Mouse (Mus musculus) forebrain, postnatal 0 days (tissue): ENCODE measurements around the gene Khdrbs1. TPM values are rescaled to one million over a fixed set of nuclear protein-coding genes. Genes with fewer than 3 reads are reported as not detected.

Experiments used
- ATAC-seq: fragments of 200-750 bp; cut with Nextera tagmentation; 2 replicates; pipeline ENCODE4 v1.8.0; 2017; ENCODE audit warnings: mild to moderate bottlenecking, moderate library complexity
- DNase-seq: peaks from one replicate; pipeline ENCODE4 v3.0.0-alpha.2; 2015
- H3K27ac ChIP-seq: fragments of 300-500 bp; sonication (generic); 2 replicates; pipeline ENCODE4 v1.5.1; 2014; ENCODE audit warnings: low read depth, mild to moderate bottlenecking, antibody characterized with exemption, low read length, moderate library complexity, mixed read lengths
- H3K27me3 ChIP-seq: fragments of 300-500 bp; sonication (generic); 2 replicates; pipeline ENCODE4 v1.6.1; 2014; ENCODE audit warnings: mild to moderate bottlenecking, low read length, mixed read lengths; ENCODE audit not compliant: insufficient read depth
- H3K36me3 ChIP-seq: fragments of 300-500 bp; sonication (generic); 2 replicates; pipeline ENCODE4 v1.6.1; 2014; ENCODE audit warnings: mild to moderate bottlenecking, moderate library complexity; ENCODE audit not compliant: insufficient read depth
- H3K4me1 ChIP-seq: fragments of 300-500 bp; sonication (generic); 2 replicates; pipeline ENCODE4 v1.6.1; 2014; ENCODE audit warnings: antibody characterized with exemption; ENCODE audit not compliant: insufficient read depth
- H3K4me2 ChIP-seq: fragments of 300-500 bp; sonication (generic); 2 replicates; pipeline ENCODE4 v1.6.1; 2014; ENCODE audit warnings: low read depth, mild to moderate bottlenecking, moderate library complexity
- H3K4me3 ChIP-seq: fragments of 300-500 bp; sonication (generic); 2 replicates; pipeline ENCODE4 v1.5.1; 2014; ENCODE audit warnings: low read depth, low read length, mixed read lengths
- H3K9ac ChIP-seq: fragments of 300-500 bp; sonication (generic); 2 replicates; pipeline ENCODE4 v1.6.1; 2014; ENCODE audit warnings: mild to moderate bottlenecking
- H3K9me3 ChIP-seq: fragments of 300-500 bp; sonication (generic); 2 replicates; pipeline ENCODE4 v1.6.1; 2016; ENCODE audit warnings: low read length
- CTCF ChIP-seq: sonication (generic); IDR thresholded peaks from 2 replicates; pipeline ENCODE4 v1.5.1; 2016; ENCODE audit warnings: antibody characterized with exemption, control low read depth, low read depth
- WGBS: fragments of 180-500 bp; shearing (Covaris S2); extraction: QIAGEN DNeasy Blood & Tissue Kit; methylation state at CpG from one replicate; pipeline ENCODE4 v1.1.7; 2014; 5-methylcytosine and 5-hydroxymethylcytosine counted together
- polyA plus RNA-seq: library from polyadenylated mRNA; unstranded; fragments of >200 nt; fragmentation: Nextera tagmentation; extraction: Ambion mirVana; gene quantifications from 2 replicates; pipeline ENCODE4 v1.2.1, GENCODE M21; 2015
- total RNA-seq: library from RNA; depleted of rRNA; stranded (reverse); fragments of >200 nt; gene quantifications from 2 replicates; pipeline ENCODE4 v1.2.3, GENCODE M21; 2014; rRNA removed

The Khdrbs1 gene
- total RNA-seq = 108 and 128 TPM in 2 replicates
- polyA plus RNA-seq = 90.5 and 105 TPM in 2 replicates

DNA sequence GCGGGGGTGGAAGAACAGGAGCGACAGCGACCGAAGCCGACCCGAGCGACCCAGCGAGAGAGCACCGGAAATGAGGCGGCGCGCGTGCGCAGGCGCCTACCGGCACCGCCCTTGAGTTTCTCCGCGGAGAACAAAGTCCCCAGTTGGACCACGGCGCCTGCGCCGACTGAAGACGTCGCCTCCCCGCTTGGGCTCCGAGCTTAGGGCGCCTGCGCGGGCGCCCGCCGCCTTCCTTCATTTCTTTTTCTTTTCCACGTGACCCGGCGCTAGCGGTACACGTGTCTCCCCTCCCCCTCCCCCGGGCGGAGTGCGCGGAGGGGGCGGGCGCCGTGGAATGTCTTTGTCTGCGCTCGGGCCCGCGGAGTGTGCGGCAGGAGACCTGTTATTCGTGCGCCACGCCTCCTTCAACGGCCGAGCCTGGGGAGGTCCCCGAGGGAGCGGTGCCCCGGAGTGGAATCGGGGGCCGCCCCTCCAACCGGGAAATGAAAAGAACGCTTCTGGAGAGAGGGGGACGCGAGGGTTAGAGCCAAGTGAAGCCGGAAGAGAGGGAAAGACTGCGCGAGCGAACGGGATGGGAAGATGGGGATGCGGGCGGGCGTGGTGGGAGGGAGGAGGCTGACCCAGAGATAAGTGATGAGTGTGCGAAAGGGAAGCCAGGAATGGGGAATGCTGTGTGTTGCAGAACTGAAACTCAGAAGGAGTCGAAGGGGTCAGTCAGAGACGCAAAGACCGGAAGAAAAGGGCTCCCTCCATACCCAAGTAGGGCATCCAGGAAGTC lies at the start of gene Khdrbs1:
Khdrbs1 (minus strand) TSS at position 72 of the 778 bp plus-strand sequence.
- peak within 1 kb of the TSS; percentile 88 for H3K9ac ChIP-seq
- ATAC-seq (peak; percentile 96), DNase-seq (peak; percentile 100)
- TF ChIP-seq CTCF = no peak
- H3K27me3 ChIP-seq = no peaks in the 10 kb centered on the region
- peak within 1 kb of the TSS; percentile 100 for H3K27ac ChIP-seq
- H3K36me3 ChIP-seq = no peaks in the 10 kb centered on the region
- H3K4me3 ChIP-seq = peak within 1 kb of the TSS; percentile 79
- H3K4me1 ChIP-seq = peaks cover 11% of the 10 kb centered on the region
- no peaks in the 10 kb centered on the region for H3K9me3 ChIP-seq
- WGBS = under 1% methylated on average over 71 of the region's 76 CpGs
- H3K4me2 ChIP-seq = peak within 1 kb of the TSS; percentile 71

DNA sequence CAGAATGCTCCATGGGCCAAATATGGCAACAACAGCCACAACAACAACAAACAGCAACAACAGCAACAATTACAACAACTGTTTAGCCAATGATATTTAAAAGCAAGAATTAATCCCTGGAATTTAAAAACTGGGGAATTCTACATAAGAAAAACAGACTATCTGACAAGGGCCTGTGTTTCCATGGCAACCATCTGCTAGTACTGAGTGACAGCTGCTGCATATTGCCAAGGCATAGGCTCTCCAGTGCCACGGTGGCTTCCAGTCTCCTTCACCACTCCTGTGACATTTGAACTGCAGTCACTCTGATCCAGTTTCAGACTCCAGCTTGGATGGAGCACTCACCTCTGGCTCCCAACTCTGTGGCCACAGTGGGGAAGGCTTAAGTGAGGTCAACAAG lies 49.3 kb upstream of the Khdrbs1 start:
- H3K9ac ChIP-seq = no peak overlapping the region

DNA sequence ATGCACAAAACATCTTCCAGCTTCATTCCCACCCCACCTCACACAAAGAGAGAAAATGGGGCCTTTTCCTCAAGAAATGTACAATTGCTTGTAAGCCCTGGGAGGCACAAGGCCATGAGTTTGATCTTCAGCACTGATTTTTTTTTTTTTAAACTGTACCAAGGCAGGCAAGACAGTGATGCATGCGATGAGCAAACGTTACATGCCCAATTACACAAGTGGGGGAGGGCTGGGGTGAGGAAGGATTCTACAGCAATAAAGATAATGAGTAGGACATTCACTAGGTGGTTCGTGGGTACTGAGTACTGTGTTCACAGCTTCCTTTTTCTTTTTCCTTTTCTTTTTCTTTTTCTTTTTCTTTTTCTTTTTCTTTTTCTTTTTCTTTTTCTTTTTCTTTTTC lies 48.4 kb upstream of the Khdrbs1 start:
- TF ChIP-seq CTCF = no peak
- WGBS = 67% methylated on average over 3 of the region's 3 CpGs

More for the DNA sequence above, 49.3 kb upstream of the Khdrbs1 start:
- no peaks in the 10 kb centered on the region for H3K9me3 ChIP-seq
- WGBS = 19% methylated on average over 1 of the region's 1 CpGs
- peak overlapping the region; percentile 68 for H3K27ac ChIP-seq
- ATAC-seq (peak; percentile 73), DNase-seq (peak; percentile 83)
- H3K4me1 ChIP-seq = peaks cover 20% of the 10 kb centered on the region
- TF ChIP-seq CTCF = no peak
- H3K4me2 ChIP-seq = no peak overlapping the region
- no peaks in the 10 kb centered on the region for H3K36me3 ChIP-seq
- H3K4me3 ChIP-seq = no peak overlapping the region
- H3K27me3 ChIP-seq = no peaks in the 10 kb centered on the region

DNA sequence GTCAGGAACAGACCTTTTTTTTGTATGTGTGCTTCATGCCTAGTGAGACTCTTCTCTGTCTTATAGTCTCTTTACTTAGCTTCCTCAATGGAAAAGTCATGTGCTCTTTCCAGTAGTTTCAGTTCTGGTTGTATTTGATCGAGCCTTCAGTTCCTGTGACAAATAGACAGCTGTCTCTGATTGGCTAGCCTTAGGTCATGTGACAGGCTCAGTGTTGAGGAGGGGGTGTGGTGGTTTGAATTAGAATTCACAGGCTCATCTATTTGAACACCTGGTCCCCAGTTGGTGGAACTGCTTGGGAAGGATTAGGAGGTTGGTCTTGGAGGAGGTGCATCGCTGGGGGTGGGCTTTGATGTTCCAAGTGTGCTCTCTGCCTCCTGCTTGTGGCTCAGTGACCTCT lies 47.5 kb upstream of the Khdrbs1 start:
- Histone ChIP-seq H3K4me2 (no peak overlapping the region), H3K27ac (no peak overlapping the region), H3K4me1 (peaks cover 10% of the 10 kb centered on the region), H3K4me3 (no peak overlapping the region), H3K9ac (no peak overlapping the region), H3K27me3 (no peaks in the 10 kb centered on the region), H3K9me3 (no peaks in the 10 kb centered on the region), H3K36me3 (no peaks in the 10 kb centered on the region)
- TF ChIP-seq CTCF = no peak
- 93% methylated on average over 2 of the region's 2 CpGs for WGBS
- DNase-seq (no peak), ATAC-seq (no peak)

More for the DNA sequence above, 48.4 kb upstream of the Khdrbs1 start:
- H3K27me3 ChIP-seq = no peaks in the 10 kb centered on the region
- no peak overlapping the region for H3K4me2 ChIP-seq
- no peak overlapping the region for H3K27ac ChIP-seq
- DNase-seq (no peak), ATAC-seq (no peak)
- peaks cover 18% of the 10 kb centered on the region for H3K4me1 ChIP-seq
- H3K9me3 ChIP-seq = no peaks in the 10 kb centered on the region
- H3K36me3 ChIP-seq = no peaks in the 10 kb centered on the region
- H3K4me3 ChIP-seq = no peak overlapping the region
- no peak overlapping the region for H3K9ac ChIP-seq

DNA sequence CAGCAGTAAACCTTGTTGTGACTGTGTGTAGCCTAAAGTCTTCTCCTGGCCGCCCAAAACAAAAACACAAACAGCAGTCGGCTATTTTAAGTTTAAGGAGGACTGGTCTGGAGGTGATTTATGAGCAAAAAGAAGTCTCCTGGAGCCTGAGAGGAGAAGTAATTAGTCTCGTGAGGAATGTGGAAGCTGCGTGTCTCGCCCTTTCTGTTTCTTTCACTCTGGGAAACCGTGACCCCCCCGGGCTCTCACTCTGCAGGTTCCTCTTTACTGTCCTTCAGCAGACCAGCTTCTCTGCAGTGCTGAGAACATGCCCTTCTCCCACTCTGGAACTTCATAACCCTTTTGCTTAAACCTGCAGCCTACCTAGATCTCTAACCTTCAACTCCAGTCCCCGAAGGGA lies 46.6 kb upstream of the Khdrbs1 start:
- Histone ChIP-seq H3K9ac (no peak overlapping the region), H3K4me2 (no peak overlapping the region), H3K9me3 (no peaks in the 10 kb centered on the region), H3K36me3 (no peaks in the 10 kb centered on the region), H3K4me1 (peaks cover 10% of the 10 kb centered on the region), H3K4me3 (no peak overlapping the region), H3K27ac (no peak overlapping the region), H3K27me3 (no peaks in the 10 kb centered on the region)
- TF ChIP-seq CTCF = no peak
- DNase-seq (no peak), ATAC-seq (no peak)
- 76% methylated on average over 8 of the region's 8 CpGs for WGBS

DNA sequence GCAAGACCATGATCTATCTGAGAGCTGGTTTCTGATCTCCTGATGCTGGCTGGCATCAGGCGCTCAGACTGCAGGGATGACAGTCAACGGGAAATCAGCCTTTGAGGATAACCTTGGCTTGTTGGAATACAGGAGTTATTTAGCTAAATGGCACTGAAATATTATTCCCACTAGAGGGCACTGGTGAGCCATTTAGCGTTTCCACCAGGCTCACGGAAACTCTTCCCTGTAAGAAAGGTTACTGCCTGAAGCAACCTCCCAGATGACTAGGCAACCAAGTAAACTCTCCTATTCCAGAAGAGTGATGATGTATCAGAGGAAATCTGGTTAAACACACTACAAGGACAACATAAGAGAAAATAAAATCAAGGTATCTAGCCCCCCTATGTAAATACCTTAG lies 43.1 kb upstream of the Khdrbs1 start:
- H3K27me3 ChIP-seq = no peaks in the 10 kb centered on the region
- DNase-seq = peak; percentile 93
- peak; percentile 64; the same call in 1 of the 2 replicates for ATAC-seq
- TF ChIP-seq CTCF = peak; percentile 92
- H3K36me3 ChIP-seq = no peaks in the 10 kb centered on the region
- 2% methylated on average over 4 of the region's 4 CpGs for WGBS
- no peak overlapping the region for H3K27ac ChIP-seq
- H3K4me3 ChIP-seq = no peak overlapping the region
- H3K9ac ChIP-seq = no peak overlapping the region
- peaks cover 9% of the 10 kb centered on the region for H3K4me1 ChIP-seq
- no peak overlapping the region for H3K4me2 ChIP-seq
- no peaks in the 10 kb centered on the region for H3K9me3 ChIP-seq

DNA sequence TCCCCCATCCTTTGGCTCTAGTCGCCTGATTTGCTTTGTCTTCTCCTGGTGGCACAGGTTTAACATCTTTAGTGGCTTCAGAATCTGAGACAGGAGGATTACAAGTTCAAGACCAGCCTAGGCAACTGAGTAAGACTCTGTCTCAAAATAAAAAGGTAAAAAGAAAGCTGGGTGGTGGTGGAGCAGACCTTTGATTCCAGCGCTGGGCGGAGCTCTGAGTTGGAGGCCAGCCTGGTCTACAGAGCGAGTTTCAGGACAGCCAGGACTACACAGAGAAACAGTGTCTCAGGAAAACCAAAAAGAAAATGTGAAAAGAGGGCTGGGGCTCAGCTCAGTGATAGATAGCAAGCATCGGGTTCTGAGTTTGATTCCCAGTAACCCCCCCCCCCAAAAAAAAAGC lies 41.4 kb upstream of the Khdrbs1 start:
- no peak overlapping the region for H3K27ac ChIP-seq
- DNase-seq = no peak
- no peak overlapping the region for H3K4me2 ChIP-seq
- no peak for TF ChIP-seq CTCF
- 72% methylated on average over 5 of the region's 5 CpGs for whole genome bisulfite sequencing
- no peak overlapping the region for H3K9ac ChIP-seq
- H3K4me3 ChIP-seq = no peak overlapping the region
- H3K27me3 ChIP-seq = no peaks in the 10 kb centered on the region
- H3K4me1 ChIP-seq = peaks cover 9% of the 10 kb centered on the region
- no peaks in the 10 kb centered on the region for H3K9me3 ChIP-seq
- no peak for ATAC-seq
- H3K36me3 ChIP-seq = no peaks in the 10 kb centered on the region
